Mouse (Mus musculus) liver, postnatal 0 days (tissue): ENCODE measurements around the gene Eci3.

ENCODE experiments used
- CTCF ChIP-seq: sonication (generic); IDR thresholded peaks from 2 replicates; pipeline ENCODE4 v1.5.1; 2016; ENCODE audit warnings: antibody characterized with exemption, low read depth
- EP300 ChIP-seq: IDR thresholded peaks from 2 replicates; pipeline ENCODE4 v1.6.1; 2016; ENCODE audit warnings: antibody characterized with exemption, low read depth, mild to moderate bottlenecking

DNA sequence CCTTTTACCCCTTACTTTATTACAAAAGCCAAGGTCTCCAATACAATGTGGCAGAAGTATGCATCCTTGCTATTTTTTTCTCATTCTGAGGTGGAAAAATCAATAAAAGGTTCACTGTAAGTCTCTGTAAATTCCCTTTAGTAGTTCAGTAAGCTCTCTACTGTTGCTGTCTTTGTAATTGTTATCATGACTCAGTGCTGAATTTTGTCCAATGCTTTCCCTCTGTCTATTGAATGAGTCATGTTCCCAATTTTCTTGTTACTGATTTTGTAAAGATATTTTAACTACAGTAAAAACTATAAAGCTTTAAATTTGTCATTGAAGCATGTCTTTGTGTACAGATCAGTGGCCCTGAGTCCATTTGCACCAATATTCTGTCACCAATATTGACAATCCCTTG is 21.2 kb downstream of the Eci3 start:
- TF ChIP-seq EP300 (no peak), CTCF (no peak)
